Mouse (Mus musculus) adrenal gland, adult (tissue): Measurements from ENCODE around the gene Hid1.

ENCODE experiments used
- DNase-seq, 2 experiments: peaks; one replicate each; pipeline ENCODE4 v3.0.0; 2022 to 2023; ENCODE audit warnings: low spot score in 1 of 2; ENCODE audit not compliant: inconsistent age in 2 of 2

Hid1 gene

DNA sequence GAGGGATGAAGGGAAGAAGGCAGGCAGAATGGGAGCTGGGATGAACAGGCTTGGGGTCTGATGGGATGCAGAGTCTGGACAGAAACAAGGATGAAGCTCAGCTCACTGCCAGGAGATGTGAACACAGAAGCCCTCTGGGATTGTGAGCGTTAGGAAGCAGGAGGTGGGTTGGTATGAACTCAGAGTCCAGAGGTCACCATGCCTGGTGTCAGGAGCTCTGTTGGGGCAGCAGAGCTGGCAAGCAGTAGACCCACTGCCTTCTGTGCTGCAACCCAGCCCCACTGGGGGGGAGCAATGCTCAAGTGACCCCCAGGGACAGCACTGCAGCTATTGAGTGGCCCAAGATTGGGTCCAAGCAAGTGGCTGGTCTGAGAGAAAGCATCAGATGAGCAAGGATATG is 29.7 kb downstream of the Hid1 start:
- no peak for DNase-seq

GRCm38 (mm10) chr11:115337350-115337749 is 30.2 kb downstream of the Hid1 start:
- DNase-seq, result no peak

- DNase-seq, result no peak
Measured at GRCm38 (mm10) chr11:115336115-115336514, 31.4 kb downstream of the Hid1 start.

DNA sequence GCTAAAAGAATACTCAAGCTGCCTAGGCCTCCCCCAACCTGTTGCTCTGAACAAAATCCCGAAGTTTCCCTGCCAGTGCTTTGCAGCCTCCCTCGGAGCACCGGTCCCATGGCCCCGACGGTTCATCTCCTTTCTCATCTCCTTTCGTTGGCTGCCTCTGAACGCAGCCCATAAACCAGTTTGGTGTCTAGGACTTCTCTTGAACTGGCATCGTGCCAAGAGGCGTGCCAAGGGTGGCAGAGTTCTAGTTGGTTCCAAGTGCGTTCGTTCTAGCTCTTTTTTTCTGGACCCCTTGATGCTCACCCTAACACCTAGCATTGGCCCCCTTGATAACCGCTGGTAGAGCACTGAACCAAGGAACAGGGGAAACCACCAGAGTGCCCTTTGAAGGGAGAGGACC is 32.3 kb downstream of the Hid1 start:
- DNase-seq, result peak in 1 of 2 experiments; percentile 63

DNA sequence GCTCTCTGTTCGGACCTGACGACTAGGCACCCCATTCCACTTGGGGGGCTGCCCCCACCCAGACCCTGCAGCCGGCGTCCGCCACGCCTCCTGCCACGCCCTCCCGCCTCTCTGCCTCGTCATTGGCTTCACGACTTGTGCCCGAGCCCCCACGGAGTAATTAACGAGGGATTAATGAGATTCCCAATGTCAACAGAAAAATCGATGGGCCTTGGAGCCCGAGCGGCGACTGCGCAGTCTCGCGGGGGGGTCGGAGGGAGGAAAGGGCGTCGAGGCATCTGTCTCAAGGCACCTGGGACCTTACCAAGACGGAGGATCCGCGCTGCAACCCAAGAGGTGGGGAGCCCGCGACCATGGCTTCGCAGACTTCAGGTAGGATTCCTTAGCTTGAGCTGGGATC is 33.0 kb downstream of the Hid1 start, which contains the start of gene Otop3:
Otop3 (plus strand) TSS at position 201 of the 400 bp plus-strand sequence.
- no peak for DNase-seq

DNA sequence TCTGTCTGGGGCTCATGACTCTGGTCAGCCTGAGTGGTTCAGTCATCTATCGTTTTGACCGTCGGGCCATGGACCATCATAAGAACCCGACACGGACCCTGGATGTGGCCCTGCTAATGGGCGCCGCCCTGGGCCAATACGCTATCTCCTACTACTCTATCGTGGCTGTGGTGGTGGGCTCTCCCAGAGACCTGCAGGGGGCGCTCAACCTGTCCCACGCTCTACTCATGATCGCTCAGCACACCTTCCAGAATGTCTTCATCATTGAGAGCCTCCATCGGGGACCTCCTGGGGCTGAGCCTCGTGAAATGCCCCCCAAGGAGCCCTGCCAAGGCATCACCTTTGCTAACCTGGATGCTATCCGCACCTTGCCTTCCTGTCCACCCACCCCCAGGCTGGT is 38.2 kb downstream of the Hid1 start:
- DNase-seq, result no peak

GRCm38 (mm10) chr11:115326730-115327129 is 40.8 kb downstream of the Hid1 start:
- no peak for DNase-seq

- no peak for DNase-seq
Measured at GRCm38 (mm10) chr11:115323354-115323753, 44.2 kb downstream of the Hid1 start.

- peak; percentile 51 to 78 for DNase-seq
Measured at GRCm38 (mm10) chr11:115321906-115322693, 45.5 kb downstream of the Hid1 start, which contains the start of gene Ush1g. Gene Ush1g (minus strand): TSS chr11:115322041.

DNA sequence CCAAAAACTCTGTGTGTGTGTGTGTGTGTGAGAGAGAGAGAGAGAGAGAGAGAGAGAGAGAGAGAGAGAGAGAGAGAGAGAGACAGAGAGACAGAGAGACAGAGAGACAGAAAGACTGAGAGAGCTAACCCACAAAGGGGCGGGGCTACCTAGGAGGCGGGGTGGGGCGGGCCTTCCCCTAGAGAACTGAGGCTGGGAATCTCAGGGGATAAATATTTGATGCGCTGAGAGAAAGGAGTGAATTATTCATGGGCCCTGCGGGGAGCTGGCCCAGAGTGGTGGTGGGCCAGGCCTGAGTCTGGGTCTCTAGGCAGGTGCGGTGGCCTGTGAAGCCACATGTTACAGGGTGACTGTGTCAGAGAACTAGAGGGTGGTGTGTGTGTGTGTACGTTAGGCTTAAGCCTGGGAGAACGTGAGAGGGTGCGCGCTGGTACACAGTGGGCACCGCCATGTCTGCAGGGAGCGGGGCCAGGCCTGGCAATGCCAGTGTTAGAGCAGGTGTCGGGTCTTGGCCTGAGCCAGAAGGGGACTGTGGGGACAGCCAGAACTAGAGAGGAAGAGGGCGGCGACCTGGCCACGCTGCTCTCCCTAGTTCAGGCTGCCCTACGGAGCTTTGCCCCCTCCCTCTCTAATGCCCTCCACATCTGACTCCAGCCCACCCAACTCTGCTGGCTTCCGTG is 47.7 kb downstream of the Hid1 start:
- DNase-seq, result no peak

- DNase-seq, result peak in 1 of 2 experiments; percentile 53
Measured at GRCm38 (mm10) chr11:115318245-115319027, 49.1 kb downstream of the Hid1 start.

DNA sequence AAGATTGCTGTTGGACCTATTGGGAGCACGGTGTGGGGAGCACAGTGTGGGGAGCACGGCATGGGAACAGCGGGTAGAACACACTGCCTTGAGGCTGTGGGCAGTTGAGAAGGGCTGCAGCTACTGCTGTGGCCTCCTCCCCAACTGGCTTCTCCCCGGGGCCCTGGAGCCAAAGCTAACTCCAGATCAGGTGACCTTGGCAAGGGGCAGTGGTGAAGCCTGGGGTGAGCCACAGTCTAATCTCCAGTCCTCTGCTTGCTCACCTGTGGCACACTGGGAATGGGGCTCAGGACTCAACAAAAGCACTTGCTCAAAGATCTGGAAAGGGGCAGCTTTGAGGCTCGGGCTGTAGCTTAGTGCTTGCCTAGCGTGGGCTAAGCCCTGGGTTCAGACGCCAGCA is 50.4 kb downstream of the Hid1 start:
- no peak for DNase-seq

DNA sequence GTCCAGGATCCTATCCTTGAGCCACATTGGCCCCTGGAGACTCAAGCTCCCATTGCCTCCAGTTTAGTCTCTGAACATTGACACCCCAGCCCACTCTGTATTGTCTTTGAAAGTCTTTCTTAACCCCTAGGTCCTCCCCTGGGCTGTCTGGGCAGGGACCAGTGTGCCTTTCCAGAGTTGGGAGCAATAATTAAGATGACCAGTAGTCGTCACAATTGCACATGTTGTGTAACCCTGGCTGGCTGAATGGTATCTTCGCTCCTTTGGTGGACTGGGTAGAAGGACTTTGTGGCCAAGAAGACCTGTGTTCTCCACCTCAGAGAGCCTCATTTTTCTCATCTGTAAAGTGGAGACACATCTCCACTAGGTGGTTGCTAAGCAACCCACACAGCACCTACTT is 53.3 kb downstream of the Hid1 start:
- peak in 1 of 2 experiments; percentile 67 for DNase-seq

DNA sequence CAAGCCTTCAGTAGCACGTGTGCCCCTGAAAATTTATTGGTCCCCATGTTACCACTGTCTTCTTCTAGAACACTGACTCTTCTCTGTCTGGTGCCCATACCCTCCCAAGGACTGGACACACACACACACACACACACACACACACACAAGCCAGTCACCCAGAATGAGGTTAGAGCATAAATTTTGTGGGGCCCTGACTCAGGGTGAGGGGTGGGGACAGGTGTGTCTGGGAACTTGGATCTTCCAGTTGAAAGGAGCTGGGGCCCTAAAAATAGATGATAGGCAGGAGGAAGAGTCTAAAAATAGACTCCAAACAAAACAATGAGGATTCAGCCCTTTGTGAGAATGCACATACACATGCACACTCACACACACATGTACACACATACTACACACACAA is 58.8 kb downstream of the Hid1 start:
- DNase-seq, result no peak

DNA sequence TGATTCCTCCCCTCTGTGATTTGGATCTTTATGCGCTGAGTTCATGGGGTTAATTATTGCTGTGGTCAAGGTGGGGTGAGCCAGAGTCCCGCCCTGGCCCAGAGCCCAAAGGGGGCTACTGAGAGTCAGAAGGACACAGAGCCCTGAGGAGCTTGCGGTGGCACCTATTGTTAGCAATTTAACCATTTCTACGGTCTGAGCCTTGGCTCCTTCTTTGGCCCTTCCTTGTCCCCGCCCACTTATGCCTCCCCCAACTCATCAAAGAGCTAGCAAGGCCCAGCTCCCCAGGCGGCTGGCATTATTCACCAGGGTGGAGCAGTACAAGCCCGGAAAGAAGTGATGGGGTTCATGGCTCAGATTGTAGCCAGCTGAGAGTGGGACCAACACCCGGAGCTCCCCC is 60.7 kb downstream of the Hid1 start, which contains the start of gene Otop2:
Otop2 (plus strand) TSS at position 301 of the 400 bp plus-strand sequence.
- no peak for DNase-seq

DNA sequence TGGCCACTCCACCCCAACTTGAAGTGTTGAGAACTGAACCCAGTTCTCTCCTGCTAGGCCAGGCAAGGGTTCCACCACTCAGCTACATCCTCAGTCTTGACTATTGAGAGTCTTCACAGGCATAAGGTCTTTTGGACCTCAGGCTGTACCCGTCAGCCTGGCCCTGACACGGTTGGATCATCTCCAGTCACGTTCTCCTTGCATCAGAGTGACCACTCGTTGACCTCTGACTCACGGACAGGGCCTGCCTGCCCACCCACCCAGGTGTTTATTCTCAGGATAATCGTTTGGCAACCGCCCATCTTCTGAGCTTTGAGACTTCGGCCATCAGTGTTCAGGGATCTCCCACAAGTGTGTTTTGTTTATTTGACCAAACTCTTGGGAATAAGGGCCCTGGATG is 64.4 kb downstream of the Hid1 start:
- DNase-seq, result peak in 1 of 2 experiments; percentile 66

GRCm38 (mm10) chr11:115301351-115301750 is 66.2 kb downstream of the Hid1 start:
- DNase-seq, result no peak

GRCm38 (mm10) chr11:115300745-115301144 is 66.8 kb downstream of the Hid1 start:
- DNase-seq, result no peak

DNA sequence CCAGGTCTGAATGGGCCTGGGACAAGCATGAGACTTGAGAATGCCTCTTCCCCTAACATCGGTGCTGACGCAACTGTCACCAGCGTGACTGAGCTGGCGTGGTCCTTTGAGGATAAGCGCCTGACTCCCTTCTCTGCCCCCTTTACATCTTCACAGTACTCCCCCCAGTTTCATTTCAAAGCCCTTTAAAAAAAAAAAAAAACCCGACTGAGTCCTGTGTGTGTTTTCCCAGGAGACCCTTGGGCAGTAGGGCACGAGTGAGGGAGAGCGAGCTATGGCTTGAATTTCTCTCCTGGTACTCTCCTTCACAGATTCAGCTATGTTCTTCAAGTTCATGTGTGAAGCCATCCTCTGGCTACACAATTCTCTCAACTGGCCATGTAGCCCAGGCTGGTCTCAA is 69.4 kb downstream of the Hid1 start:
- no peak for DNase-seq
